Mouse (Mus musculus) testis, adult 2 months (tissue): ENCODE results near the gene Fam169a.
"Not testable (repeated sequence)": the region's sequence is repeated elsewhere in the genome, so short reads cannot be mapped to it uniquely, and the experiment has no call there.

ENCODE experiments used
- CTCF ChIP-seq: fragments of 200-500 bp; IDR thresholded peaks from 2 replicates; pipeline ENCODE4 v1.5.1; 2012; ENCODE audit warnings: low read depth, mild to moderate bottlenecking, inconsistent platforms, low read length, moderate library complexity; ENCODE audit not compliant: control insufficient read depth, insufficient read depth, insufficient replicate concordance
- POLR2A ChIP-seq: fragments of 200-500 bp; IDR thresholded peaks from 2 replicates; pipeline ENCODE4 v1.6.1; 2012; ENCODE audit warnings: low read depth, mild to moderate bottlenecking, inconsistent platforms, low read length, moderate library complexity; ENCODE audit not compliant: control insufficient read depth

DNA sequence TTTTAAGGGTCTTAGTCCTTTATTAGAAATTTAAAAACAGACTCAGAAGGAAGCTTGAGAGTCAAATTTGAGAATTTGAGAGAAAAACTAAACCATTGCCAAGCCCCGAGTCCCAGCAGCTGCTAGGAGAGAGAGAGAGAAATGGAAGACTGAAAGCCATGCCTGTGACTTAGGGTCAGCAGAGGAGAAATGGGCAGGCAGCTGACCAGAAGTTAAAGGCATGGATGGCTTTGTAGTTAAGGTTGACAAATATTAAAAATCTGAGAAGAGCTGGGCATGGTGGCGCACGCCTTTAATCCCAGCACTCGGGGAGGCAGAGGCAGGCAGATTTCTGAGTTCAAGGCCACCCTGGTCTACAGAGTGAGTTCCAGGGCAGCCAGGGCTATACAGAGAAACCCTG is 40.6 kb downstream of the Fam169a start:
- not testable (repeated sequence) for TF ChIP-seq POLR2A, CTCF
